Mouse (Mus musculus): ENCODE measurements around the gene Fxyd2. TPM values are rescaled to one million over a fixed set of nuclear protein-coding genes. Genes with fewer than 3 reads are reported as not detected.

The Fxyd2 gene
- total RNA-seq, 2 experiments from 2014 or later, result 4.8 to 6.5 TPM

DNA sequence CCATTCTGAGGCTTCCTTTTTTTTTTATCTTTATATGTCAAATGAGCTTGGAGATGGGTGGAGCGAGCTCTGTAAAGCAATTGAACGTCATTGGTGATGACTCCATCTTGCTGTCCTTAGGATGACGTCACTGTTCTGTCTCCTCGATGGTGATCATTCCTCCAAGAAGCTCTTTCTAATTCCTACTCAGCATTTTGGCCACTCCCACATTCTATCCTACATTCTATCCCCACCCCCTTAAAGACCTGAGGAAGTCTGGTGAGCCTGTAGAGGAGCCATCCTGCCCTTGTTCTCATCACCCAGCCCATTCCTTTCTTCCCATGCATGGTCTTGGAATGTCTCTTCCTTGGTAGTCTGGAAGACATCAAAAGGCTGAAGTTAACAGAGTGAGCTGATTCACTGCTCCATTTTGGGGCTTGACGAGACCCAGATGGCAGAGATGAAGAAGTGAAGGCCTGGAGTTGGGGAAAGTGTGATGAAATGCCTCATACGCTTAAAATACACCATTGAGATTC lies 24.4 kb upstream of the Fxyd2 start:
- Histone ChIP-seq H3K4me3 (no peak overlapping the region), H3K27ac (no peak overlapping the region)
- no peak for TF ChIP-seq CTCF (IDR thresholded peaks at IDR 0.05)
- DNase-seq (ENCODE audit: extremely low spot score in 1 of 2, low spot score in 2 of 2), result no peak
- intact Hi-C loops (cut with DNase I), result no loop called here

DNA sequence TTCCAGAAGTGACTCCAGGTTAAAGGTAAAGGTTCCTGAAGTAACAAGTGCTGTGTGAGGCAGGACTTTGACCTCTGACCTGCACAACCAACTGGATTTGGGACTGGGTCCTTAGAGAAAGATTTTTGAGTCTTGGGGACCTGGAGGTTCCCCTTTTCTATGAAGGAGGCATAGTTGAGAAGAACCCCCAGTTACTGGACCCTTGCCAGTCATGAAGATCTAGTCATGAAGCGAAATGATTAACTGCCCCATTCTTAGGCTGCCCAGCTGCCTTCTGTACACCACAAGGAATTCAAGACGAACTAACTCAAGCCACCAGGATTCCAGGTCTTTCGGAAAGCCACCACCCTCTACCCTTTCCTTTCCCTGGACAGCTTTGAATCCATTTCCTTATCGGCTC lies 23.0 kb upstream of the Fxyd2 start:
- Histone ChIP-seq H3K4me3 (no peak overlapping the region), H3K27ac (no peak overlapping the region)
- TF ChIP-seq CTCF (IDR thresholded peaks at IDR 0.05), result no peak
- no peak for DNase-seq (ENCODE audit: extremely low spot score in 1 of 2, low spot score in 2 of 2)
- intact Hi-C loops (cut with DNase I), result no loop called here

DNA sequence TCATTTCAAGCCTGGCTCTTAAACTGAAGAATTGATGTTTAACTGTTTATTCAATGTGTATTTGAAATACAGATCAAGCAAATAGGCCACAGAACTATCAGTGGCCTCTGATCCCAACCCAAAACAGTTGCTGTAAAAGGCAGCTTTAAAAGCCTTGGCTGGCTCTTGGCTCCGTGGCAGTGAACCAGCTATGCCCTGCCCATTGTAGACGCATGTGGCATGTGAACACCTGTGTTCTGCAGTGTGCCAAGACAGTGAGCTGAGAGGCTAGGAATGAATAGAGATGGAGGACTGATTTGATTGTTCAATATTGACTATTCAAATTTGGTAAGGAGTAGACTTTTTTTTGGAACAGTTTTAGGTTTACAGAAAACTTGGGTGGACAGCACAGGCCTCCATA lies 22.6 kb upstream of the Fxyd2 start:
- no peak for TF ChIP-seq CTCF (IDR thresholded peaks at IDR 0.05)
- intact Hi-C loops (cut with DNase I), result no loop called here
- DNase-seq (ENCODE audit: extremely low spot score in 1 of 2, low spot score in 2 of 2), result no peak
- Histone ChIP-seq H3K27ac (no peak overlapping the region), H3K4me3 (no peak overlapping the region)

DNA sequence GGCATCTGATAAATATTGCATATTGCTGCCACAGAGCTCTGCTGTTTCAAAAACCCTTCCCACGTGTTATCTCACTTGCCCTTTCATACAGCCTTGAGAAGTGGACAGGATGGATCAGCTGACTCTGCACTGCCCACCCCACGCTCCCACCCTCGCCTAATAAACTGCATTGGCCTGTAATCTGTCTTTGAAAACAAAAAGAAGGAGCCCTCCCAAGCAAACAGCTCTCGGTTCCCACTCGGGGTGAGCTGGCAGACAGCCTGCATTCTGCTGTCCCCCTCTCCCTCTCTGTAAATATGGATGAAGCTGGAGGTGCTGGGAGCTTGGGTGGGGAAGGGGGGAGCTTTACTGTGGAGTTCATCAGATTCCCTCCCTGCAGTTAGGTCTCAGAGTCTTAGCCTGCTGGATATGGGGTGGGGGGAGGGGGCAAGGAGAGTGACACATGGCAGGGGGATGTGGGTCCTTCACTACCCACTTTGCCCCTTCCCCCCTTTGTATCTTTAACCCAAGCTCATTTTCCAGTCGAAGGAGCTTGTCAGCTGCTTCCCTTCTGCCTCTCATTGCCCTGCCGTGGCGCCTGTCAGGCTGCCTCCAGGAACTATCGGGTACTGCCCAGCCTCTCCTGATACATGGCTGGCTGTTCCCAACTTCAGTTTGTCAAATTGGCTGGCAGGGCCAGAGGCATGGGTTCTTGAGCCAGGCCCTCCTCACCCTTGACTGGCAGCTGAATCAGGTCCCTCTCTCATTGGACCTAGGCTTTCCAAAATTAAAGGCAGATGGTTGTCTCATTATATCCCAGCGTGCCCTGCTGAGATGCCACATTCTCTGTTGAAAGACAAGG lies 18.8 kb upstream of the Fxyd2 start:
- no peak for DNase-seq (ENCODE audit: extremely low spot score in 1 of 2, low spot score in 2 of 2)
- intact Hi-C loops (cut with DNase I), result no loop called here
- no peak for TF ChIP-seq CTCF (IDR thresholded peaks at IDR 0.05)
- Histone ChIP-seq H3K27ac (no peak overlapping the region), H3K4me3 (no peak overlapping the region)

DNA sequence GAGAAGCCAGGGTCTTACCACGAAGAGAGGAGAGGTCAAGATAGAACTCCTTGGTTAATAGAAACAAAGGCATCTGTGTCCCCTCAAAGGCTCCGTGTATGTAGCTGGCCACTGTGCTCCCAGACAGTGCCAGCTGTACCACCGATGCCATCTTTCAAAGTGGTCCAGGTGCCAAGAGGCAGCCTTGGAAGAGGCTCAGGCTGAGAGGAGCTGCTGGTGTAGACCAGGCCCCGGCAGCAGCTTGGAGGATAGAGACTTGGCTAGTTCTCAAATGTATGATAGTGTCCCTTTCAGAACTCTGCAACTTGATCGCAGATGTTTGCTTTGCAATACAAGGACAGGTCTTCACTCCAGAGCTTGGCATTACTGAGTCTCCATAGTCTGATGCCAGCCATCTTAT lies 17.1 kb upstream of the Fxyd2 start:
- intact Hi-C loops (cut with DNase I), result no loop called here
- H3K4me3 ChIP-seq, result no peak overlapping the region
- peak overlapping the region; percentile 24; the same call in 1 of the 2 replicates for H3K27ac ChIP-seq
- no peak for DNase-seq (ENCODE audit: extremely low spot score in 1 of 2, low spot score in 2 of 2)
- no peak for TF ChIP-seq CTCF (IDR thresholded peaks at IDR 0.05)

DNA sequence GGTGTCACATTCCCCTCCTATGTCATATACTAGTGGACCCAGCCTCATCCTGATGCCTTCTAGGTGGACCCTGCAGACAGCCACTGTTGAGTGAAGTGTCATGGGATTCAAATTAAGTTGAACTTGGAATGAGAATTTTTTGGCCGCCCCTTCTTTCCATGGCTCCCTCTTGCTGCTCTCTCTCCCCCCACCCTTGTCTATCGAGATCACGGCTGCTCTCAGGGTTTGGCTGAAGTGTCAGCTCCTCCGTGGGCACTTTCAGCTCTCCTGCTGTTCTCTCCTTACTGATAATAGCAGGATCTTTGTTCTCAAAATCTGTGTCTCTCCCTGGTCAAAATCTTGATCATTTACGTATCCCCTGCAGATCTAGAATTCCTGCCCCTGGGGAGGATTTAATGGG lies 16.6 kb upstream of the Fxyd2 start:
- Histone ChIP-seq H3K4me3 (no peak overlapping the region), H3K27ac (no peak overlapping the region; the same call in 1 of the 2 replicates)
- DNase-seq (ENCODE audit: extremely low spot score in 1 of 2, low spot score in 2 of 2), result no peak
- TF ChIP-seq CTCF (IDR thresholded peaks at IDR 0.05), result no peak
- intact Hi-C loops (cut with DNase I), result no loop called here

DNA sequence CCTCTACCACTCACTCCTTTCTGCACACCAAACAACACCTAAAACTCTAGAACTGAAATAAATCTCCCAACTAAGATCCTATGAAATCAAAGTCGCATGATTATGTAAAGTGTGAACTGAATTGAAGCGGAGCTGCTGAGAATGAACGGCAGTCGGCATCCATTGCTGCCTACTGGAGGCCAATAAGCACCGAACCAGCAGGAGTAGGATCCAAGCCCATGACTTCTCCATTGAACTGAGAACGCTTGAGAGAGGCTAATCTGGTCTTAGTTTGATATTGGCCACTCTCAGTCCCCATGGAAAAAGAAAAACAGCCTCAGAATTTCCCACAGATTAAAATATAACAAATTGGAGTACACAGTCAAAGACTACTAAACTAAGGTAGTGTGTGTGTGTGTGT lies 15.6 kb upstream of the Fxyd2 start:
- TF ChIP-seq CTCF (IDR thresholded peaks at IDR 0.05), result no peak
- no peak for DNase-seq (ENCODE audit: extremely low spot score in 1 of 2, low spot score in 2 of 2)
- Histone ChIP-seq H3K27ac (no peak overlapping the region), H3K4me3 (no peak overlapping the region)
- intact Hi-C loops (cut with DNase I), result no loop called here

DNA sequence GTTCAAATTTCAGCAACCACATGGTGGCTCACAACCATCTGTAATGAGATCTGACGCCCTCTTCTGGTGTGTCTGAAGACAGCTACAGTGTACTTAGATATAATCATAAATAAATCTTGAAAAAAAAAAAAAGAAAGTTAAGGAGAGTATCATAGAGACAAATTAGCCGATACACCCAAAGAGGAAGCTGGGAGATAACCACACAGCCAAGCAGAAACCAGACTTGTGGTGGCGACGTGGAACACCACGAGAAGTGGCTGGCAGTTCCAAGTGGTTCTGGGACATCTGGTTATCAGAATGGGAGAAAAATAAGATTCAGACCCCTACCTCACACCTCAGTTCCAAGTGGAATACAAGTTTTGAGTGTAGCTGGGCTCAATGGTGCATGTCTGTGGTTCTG lies 12.8 kb upstream of the Fxyd2 start:
- DNase-seq (ENCODE audit: extremely low spot score in 1 of 2, low spot score in 2 of 2), result no peak
- H3K27ac ChIP-seq, result no peak overlapping the region
- intact Hi-C loops (cut with DNase I), result no loop called here
- TF ChIP-seq CTCF (IDR thresholded peaks at IDR 0.05), result no peak; the same call in 1 of the 2 replicates
- no peak overlapping the region for H3K4me3 ChIP-seq

DNA sequence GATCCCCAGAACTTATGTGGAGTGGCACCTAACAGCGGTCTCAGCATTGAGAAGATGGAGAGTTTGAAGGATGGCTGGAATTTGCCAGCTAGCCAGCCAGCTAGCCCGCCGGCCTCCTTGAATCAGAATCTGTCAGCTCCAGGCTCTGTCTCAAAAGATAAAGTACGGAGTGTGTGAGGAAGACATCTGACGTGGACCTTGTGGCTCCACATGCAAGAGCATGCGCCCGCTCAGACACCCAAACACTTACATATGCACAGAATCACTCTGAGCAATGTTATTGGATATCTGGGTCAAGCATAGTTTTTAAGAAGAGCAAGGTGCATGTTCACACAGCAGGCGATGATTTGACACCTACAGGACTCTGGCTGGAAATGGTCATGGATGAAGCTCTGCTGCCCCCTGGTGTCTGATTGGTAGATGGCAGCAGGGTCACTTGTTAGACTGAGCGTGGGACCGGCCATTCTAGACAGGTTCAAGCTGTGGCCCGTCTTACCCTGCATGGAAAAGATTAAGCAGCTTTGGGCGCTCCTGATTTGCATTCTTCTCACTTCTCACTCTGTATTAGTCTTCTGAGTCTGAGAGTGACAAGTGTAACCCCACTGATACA lies 11.0 kb upstream of the Fxyd2 start:
- TF ChIP-seq CTCF (IDR thresholded peaks at IDR 0.05), result peak; percentile 99
- intact Hi-C loops (cut with DNase I), result loop anchor here (1.0 to 2.0 kb wide), 3 partner anchors 43 to 168 kb away; no protein-coding TSS in a partner anchor
- DNase-seq (ENCODE audit: extremely low spot score in 1 of 2, low spot score in 2 of 2), result peak; percentile 83 to 92
- H3K4me3 ChIP-seq, result no peak overlapping the region
- H3K27ac ChIP-seq, result no peak overlapping the region

DNA sequence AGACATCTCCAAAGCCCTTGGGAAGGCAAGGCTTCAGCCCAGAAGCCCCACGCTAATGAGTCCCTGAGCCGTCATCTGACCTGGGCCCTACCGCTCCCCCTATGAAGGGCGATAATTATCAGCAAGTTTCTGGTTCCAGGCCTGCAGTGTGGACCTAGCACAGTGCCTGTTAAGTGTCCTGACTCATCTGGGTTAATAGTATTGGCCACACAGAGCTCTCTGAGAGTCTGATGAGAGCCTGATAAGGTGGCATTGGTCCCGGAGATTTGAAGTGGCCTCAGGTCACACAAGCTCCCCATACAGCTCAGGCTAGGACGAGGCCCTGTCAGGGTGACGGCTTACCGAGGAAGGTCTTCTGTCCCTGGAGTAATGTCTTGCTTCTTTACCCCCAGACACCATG lies 9.9 kb upstream of the Fxyd2 start:
- Histone ChIP-seq H3K27ac (no peak overlapping the region), H3K4me3 (no peak overlapping the region)
- no peak for DNase-seq (ENCODE audit: extremely low spot score in 1 of 2, low spot score in 2 of 2)
- no peak for TF ChIP-seq CTCF (IDR thresholded peaks at IDR 0.05)
- intact Hi-C loops (cut with DNase I), result loop anchor here (2.0 kb wide), 1 partner anchor 169 kb away; no protein-coding TSS in a partner anchor

DNA sequence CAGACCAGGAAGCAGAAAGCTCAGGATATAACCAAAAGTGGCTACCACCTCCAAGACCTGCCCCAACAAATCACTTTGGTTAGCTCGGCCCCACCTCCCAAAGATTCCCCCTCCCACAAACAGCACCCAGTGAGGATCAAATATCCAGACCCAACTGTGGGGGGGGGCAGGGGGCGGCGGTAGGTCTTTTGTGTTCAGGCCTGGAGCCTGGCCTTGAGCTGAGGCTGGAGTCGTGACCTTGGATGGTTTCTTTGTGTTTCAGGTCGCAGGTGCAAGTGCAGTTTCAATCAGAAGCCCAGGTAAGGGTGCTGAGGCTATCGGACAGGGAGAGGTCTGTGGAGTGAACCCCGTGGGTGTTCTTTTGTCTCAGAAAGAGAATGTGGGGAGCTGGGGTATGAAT lies 8.2 kb upstream of the Fxyd2 start:
- no peak overlapping the region for H3K27ac ChIP-seq
- H3K4me3 ChIP-seq, result no peak overlapping the region
- no peak for TF ChIP-seq CTCF (IDR thresholded peaks at IDR 0.05)
- intact Hi-C loops (cut with DNase I), result no loop called here
- no peak for DNase-seq (ENCODE audit: extremely low spot score in 1 of 2, low spot score in 2 of 2)

DNA sequence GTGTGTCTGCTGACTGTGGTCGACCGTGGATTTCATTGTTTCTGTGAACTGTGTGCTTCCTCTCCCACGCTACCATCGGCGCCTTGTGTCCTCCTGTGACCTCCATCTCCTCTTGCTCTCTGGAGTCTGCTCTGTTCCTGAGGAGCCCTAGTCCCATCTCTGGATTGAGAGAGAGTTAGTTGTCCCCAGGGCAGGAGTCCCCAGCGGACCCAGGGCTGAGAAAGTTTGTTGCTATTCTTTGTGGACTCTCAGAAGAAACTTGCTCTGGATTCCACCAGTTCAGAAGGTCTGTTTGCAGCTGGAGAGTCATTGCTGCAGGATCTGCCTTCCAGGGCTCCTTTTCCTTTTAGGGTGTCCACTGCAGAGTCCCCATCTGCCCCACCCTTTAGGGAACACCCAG lies 4.3 kb upstream of the Fxyd2 start:
- intact Hi-C loops (cut with DNase I), result no loop called here
- Histone ChIP-seq H3K4me3 (no peak overlapping the region), H3K27ac (no peak overlapping the region)
- no peak for TF ChIP-seq CTCF (IDR thresholded peaks at IDR 0.05)
- DNase-seq (ENCODE audit: extremely low spot score in 1 of 2, low spot score in 2 of 2), result no peak
